Comparison of ENCODE assay signal across 8 mouse cellular contexts in the genomic region with DNA sequence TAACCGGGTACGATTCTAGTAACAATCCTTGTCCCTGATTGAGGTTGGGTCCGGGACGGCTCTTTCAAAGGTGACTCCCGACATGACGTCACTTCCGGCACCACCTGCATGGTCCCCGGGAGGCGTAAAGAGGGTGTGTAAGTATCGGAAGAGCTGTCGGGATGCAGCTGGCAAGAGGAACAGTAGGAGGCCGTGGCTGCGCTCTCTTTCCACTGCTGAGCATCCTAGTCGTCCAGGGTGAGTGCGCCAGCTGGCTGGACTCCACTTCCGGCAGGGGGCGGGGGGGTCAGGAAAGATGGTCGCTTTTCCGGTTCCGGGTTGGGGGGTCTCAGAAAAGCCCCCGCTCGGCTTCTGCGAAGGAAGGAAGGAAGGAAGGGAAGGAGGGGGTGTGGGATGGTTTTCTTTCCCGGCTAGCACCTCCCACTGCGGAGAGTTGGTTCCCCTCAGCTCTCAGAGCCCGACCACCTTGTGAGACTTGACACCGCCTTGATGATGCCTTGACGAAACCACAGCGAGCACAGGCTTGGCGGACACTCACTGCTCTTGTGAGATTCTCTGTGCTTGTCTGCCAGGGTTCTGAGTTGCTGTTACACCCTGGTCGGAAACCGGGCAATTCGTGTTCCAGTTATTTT. TPM values are rescaled to one million over a fixed set of nuclear protein-coding genes. Genes with fewer than 3 reads are reported as not detected.
DNase-seq lines count a peak whose midpoint lies in the region; ATAC-seq and TF ChIP-seq lines count a peak whose summit lies in the region.

Mpzl3 (plus strand) TSS at position 105 of the 632 bp plus-strand sequence.

- no peaks in the 10 kb centered on the region for H3K36me3 ChIP-seq in CH12.LX (replicated peaks in 1 of 2; ENCODE audit: control insufficient read depth in 1 of 2, insufficient read depth in 1 of 2, low read length in 1 of 2)
- no peaks in the 10 kb centered on the region for H3K36me3 ChIP-seq in forebrain, postnatal 0 days (ENCODE audit: insufficient read depth)
- H3K36me3 ChIP-seq in lung, embryonic 14.5 days (ENCODE audit: insufficient read depth) = no peaks in the 10 kb centered on the region

- no peak; the same call in 1 of the 2 replicates for TF ChIP-seq RAD21 in CH12.LX (IDR thresholded peaks at IDR 0.05; ENCODE audit: low read depth, low read length)

- H3K79me2 ChIP-seq in CH12.LX (replicated peaks; ENCODE audit: control insufficient read depth, extremely low read depth, insufficient read depth, poor library complexity, severe bottlenecking) = 0 out of 2 replicates have a peak, but pooled peaks cover 3% of the 10 kb centered on the region

- peak within 1 kb of the TSS; percentile 83 for H3K9ac ChIP-seq in CH12.LX (ENCODE audit: insufficient read depth, low read depth)
- H3K9ac ChIP-seq in forebrain, postnatal 0 days = peak within 1 kb of the TSS; percentile 65
- peak within 1 kb of the TSS; percentile 20 for H3K9ac ChIP-seq in lung, embryonic 14.5 days

- peak within 1 kb of the TSS; percentile 54 to 70 (median 70) for H3K4me3 ChIP-seq in CH12.LX (replicated peaks in 1 of 3; ENCODE audit: low read depth in 2 of 3, low read length in 2 of 3, poor library complexity in 1 of 3)
- H3K4me3 ChIP-seq in forebrain, postnatal 0 days (ENCODE audit: low read depth, low read length) = peak within 1 kb of the TSS; percentile 61
- H3K4me3 ChIP-seq in lung, embryonic 14.5 days (ENCODE audit: low read depth, low read length) = peak within 1 kb of the TSS; percentile 48
- H3K4me3 ChIP-seq in olfactory bulb, adult 2 months (ENCODE audit: insufficient read depth, low read depth, low read length) = peak within 1 kb of the TSS; percentile 72

- in situ Hi-C loops in CH12.LX (cut with MboI; ENCODE audit: low pct_ligation_motif_present, low pct_unique_long_range_greater_than_20kb, low sequenced_read_pairs) = no loop called here

- TF ChIP-seq POLR2A in CH12.LX (IDR thresholded peaks at IDR 0.05; ENCODE audit: low read depth, low read length) = peak; percentile 56
- peak; percentile 31; the same call in 1 of the 2 replicates for TF ChIP-seq POLR2A in olfactory bulb, adult 2 months (IDR thresholded peaks at IDR 0.05; ENCODE audit: insufficient read depth, low read depth, low read length)

- no peak for TF ChIP-seq EP300 in CH12.LX (IDR thresholded peaks at IDR 0.05; ENCODE audit: low read length)

- H3K9me3 ChIP-seq in CH12.LX (replicated peaks; ENCODE audit: low read length) = no peaks in the 10 kb centered on the region
- H3K9me3 ChIP-seq in forebrain, postnatal 0 days (ENCODE audit: low read length) = no peaks in the 10 kb centered on the region
- no peaks in the 10 kb centered on the region for H3K9me3 ChIP-seq in lung, embryonic 14.5 days (ENCODE audit: low read depth, low read length)

- no peaks in the 10 kb centered on the region for H3K27me3 ChIP-seq in CH12.LX (replicated peaks)
- H3K27me3 ChIP-seq in forebrain, postnatal 0 days (ENCODE audit: insufficient read depth, low read length) = peaks cover 22% of the 10 kb centered on the region
- H3K27me3 ChIP-seq in lung, embryonic 14.5 days (ENCODE audit: insufficient read depth, low read length) = no peaks in the 10 kb centered on the region

- peak; percentile 93 for DNase-seq in CH12.LX (ENCODE audit: extremely low read depth)
- peak; percentile 88 for DNase-seq in cerebellum, adult 11 months
- DNase-seq in forebrain, postnatal 0 days = peak; percentile 97
- peak; percentile 89 for DNase-seq in heart, postnatal 4 days
- DNase-seq in layer of hippocampus, adult 8-10 months (ENCODE audit: low spot score in 2 of 2) = peak; percentile 75 to 87
- DNase-seq in lung, embryonic 14.5 days = peak; percentile 92
- DNase-seq in thymus, adult 18-20 months = peak; percentile 68 to 79

- under 1% methylated on average over 33 of the region's 33 CpGs for WGBS in forebrain, postnatal 0 days
- WGBS in lung, embryonic 14.5 days = under 1% methylated on average over 33 of the region's 33 CpGs
- WGBS in olfactory bulb, adult 2 months = under 1% methylated on average over 33 of the region's 33 CpGs

- H3K27ac ChIP-seq in CH12.LX (ENCODE audit: insufficient read depth, low read depth) = peak within 1 kb of the TSS; percentile 91
- peak within 1 kb of the TSS; percentile 99 for H3K27ac ChIP-seq in forebrain, postnatal 0 days (ENCODE audit: low read depth, low read length)
- H3K27ac ChIP-seq in lung, embryonic 14.5 days (ENCODE audit: low read depth) = peak within 1 kb of the TSS; percentile 92
- H3K27ac ChIP-seq in olfactory bulb, adult 2 months (ENCODE audit: insufficient read depth, low read depth, low read length) = peak within 1 kb of the TSS; percentile 95

- TF ChIP-seq CTCF in CH12.LX (conservative IDR thresholded peaks at IDR 0.05 in 1 of 2, IDR thresholded peaks at IDR 0.05 in 1 of 2; ENCODE audit: low read depth in 2 of 2, low read length in 2 of 2) = no peak
- TF ChIP-seq CTCF in forebrain, postnatal 0 days (IDR thresholded peaks at IDR 0.05; ENCODE audit: low read depth) = peak; percentile 21; the same call in 1 of the 2 replicates
- peak; percentile 36 for TF ChIP-seq CTCF in lung, embryonic 14.5 days (IDR thresholded peaks at IDR 0.05; ENCODE audit: low read depth)
- TF ChIP-seq CTCF in olfactory bulb, adult 2 months (IDR thresholded peaks at IDR 0.05; ENCODE audit: insufficient read depth, low read depth, low read length) = no peak

- peak within 1 kb of the TSS; percentile 37; the same call in 1 of the 2 replicates for H3K4me2 ChIP-seq in CH12.LX (ENCODE audit: insufficient read depth, low read depth, poor library complexity, severe bottlenecking)
- H3K4me2 ChIP-seq in forebrain, postnatal 0 days (ENCODE audit: low read depth) = peak within 1 kb of the TSS; percentile 52
- H3K4me2 ChIP-seq in lung, embryonic 14.5 days = peak within 1 kb of the TSS; percentile 71

- peaks cover 5 to 18% of the 10 kb centered on the region in 2 experiments for H3K4me1 ChIP-seq in CH12.LX (ENCODE audit: control insufficient read depth in 1 of 2, insufficient read depth in 2 of 2)
- H3K4me1 ChIP-seq in forebrain, postnatal 0 days (ENCODE audit: insufficient read depth) = no peaks in the 10 kb centered on the region
- no peaks in the 10 kb centered on the region for H3K4me1 ChIP-seq in lung, embryonic 14.5 days (ENCODE audit: insufficient read depth)
- H3K4me1 ChIP-seq in olfactory bulb, adult 2 months (ENCODE audit: control insufficient read depth, insufficient read depth, low read length) = no peaks in the 10 kb centered on the region

- ATAC-seq in forebrain, postnatal 0 days = peak; percentile 99
- peak; percentile 95 for ATAC-seq in lung, embryonic 14.5 days (ENCODE audit: insufficient read depth)

- dilution Hi-C loops in CH12.LX (cut with MboI; ENCODE audit: extremely low pct_ligation_motif_present, extremely low pct_unique_long_range_greater_than_20kb, low sequenced_read_pairs) = no loop called here

TF ChIP-seq in CH12.LX, 34 proteins besides CTCF, POLR2A, EP300 and RAD21 (continues in another document):
- TF ChIP-seq MXI1 (IDR thresholded peaks at IDR 0.05; ENCODE audit: low read depth, low read length) (peak; percentile 69; the same call in 1 of the 2 replicates), USF1 (IDR thresholded peaks at IDR 0.05; ENCODE audit: low read depth, low read length) (no peak), ZNF384 (IDR thresholded peaks at IDR 0.05; ENCODE audit: low read depth, low read length) (no peak), SMC3 (IDR thresholded peaks at IDR 0.05; ENCODE audit: low read depth, low read length) (no peak), MAZ (IDR thresholded peaks at IDR 0.05; ENCODE audit: low read depth, low read length) (peak; percentile 91; the same call in 1 of the 2 replicates), GABPA (IDR thresholded peaks at IDR 0.05; ENCODE audit: insufficient replicate concordance, low read depth, low read length) (no peak; the same call in 1 of the 2 replicates), MEF2A (IDR thresholded peaks at IDR 0.05; ENCODE audit: borderline replicate concordance, low read depth, low read length) (no peak; the same call in 1 of the 2 replicates), IRF4 (IDR thresholded peaks at IDR 0.05; ENCODE audit: low read depth, low read length) (peak; percentile 52), MYC (IDR thresholded peaks at IDR 0.05; ENCODE audit: low read depth, low read length) (0 out of 2 replicates have a peak, but pooled peaks have one; percentile 36), TCF12 (IDR thresholded peaks at IDR 0.05; ENCODE audit: low read depth, low read length) (peak; percentile 75), UBTF (IDR thresholded peaks at IDR 0.05; ENCODE audit: low read depth, low read length) (no peak), TBP (conservative IDR thresholded peaks at IDR 0.05; ENCODE audit: low read depth, low read length) (peak; percentile 81), NRF1 (IDR thresholded peaks at IDR 0.05; ENCODE audit: low read depth, low read length) (0 out of 2 replicates have a peak, but pooled peaks have one; percentile 22), KAT2A (IDR thresholded peaks at IDR 0.05; ENCODE audit: insufficient replicate concordance, low read length) (peak; percentile 82; the same call in 1 of the 2 replicates), PAX5 (IDR thresholded peaks at IDR 0.05; ENCODE audit: low read length) (no peak), MAFK (IDR thresholded peaks at IDR 0.05; ENCODE audit: insufficient replicate concordance, low read length) (no peak), ETS1 (conservative IDR thresholded peaks at IDR 0.05; ENCODE audit: low read depth, low read length) (peak; percentile 34), NELFE (IDR thresholded peaks at IDR 0.05; ENCODE audit: low read depth, low read length) (no peak; the same call in 1 of the 2 replicates), CHD1 (IDR thresholded peaks at IDR 0.05; ENCODE audit: low read depth, low read length) (no peak), USF2 (conservative IDR thresholded peaks at IDR 0.05; ENCODE audit: low read depth, low read length) (no peak), ELF1 (IDR thresholded peaks at IDR 0.05; ENCODE audit: low read depth, low read length) (peak; percentile 91), E2F4 (IDR thresholded peaks at IDR 0.05; ENCODE audit: insufficient replicate concordance, low read depth, low read length) (no peak), ZC3H11A (IDR thresholded peaks at IDR 0.05; ENCODE audit: low read depth, low read length) (no peak)

RNA-seq across cellular contexts. Expression of gene Mpzl3, which starts in this region (rescaled TPM):
- total RNA-seq in CH12.LX (2012; rRNA removed) (3.1 and 3.4 TPM in 2 replicates), CH12.LX (2014; rRNA removed) (5.3 and 5.5 TPM in 2 replicates)
- 4.4 and 5.2 TPM in 2 replicates for polyA plus RNA-seq in CH12.LX (2012; ENCODE audit: insufficient read length, low read depth)
- total RNA-seq in forebrain, postnatal 0 days (2014; rRNA removed) = 1.8 and 3.7 TPM in 2 replicates
- 0.62 and 1.1 TPM in 2 replicates for polyA plus RNA-seq in forebrain, postnatal 0 days (2015; fragmentation: Nextera tagmentation; extraction: Ambion mirVana)
- 1 to 10 TPM in 1 of 2 experiments, under 1 TPM in 1; 0.92 to 1.1 TPM for total RNA-seq in heart, postnatal 4 days (2021)
- 1 to 10 TPM; 3.4 to 5.4 (median 3.7) TPM for total RNA-seq in layer of hippocampus, adult 8-10 months (2022)
- 1.9 and 2.1 TPM in 2 replicates for polyA plus RNA-seq in lung, embryonic 14.5 days (2014; fragmentation: Nextera tagmentation; extraction: Ambion mirVana)
- not detected in 2 replicates for polyA plus RNA-seq in olfactory bulb, adult 2 months (2012; ENCODE audit: insufficient read depth, insufficient read length, low replicate concordance, missing spikeins)

Comparison
In these comparisons a context has a peak if more than half of its experiments do, and no peak if none do; other contexts are left out.
1. Peak in every context shown above with its lines: DNase-seq, ATAC-seq, H3K4me3 ChIP-seq and H3K27ac ChIP-seq.
2. H3K9ac ChIP-seq: peak in every context shown above with its lines; median percentile 83 in CH12.LX; 65 in forebrain, postnatal 0 days; 20 in lung, embryonic 14.5 days.
3. CTCF ChIP-seq: peak in forebrain, postnatal 0 days (single experiment) and lung, embryonic 14.5 days (single experiment); none in CH12.LX (0 of 2) and olfactory bulb, adult 2 months (single experiment).